Mouse (Mus musculus) telencephalon, adult 2 months (tissue): Measurements from ENCODE around the gene Clec4a4.
"Not testable (repeated sequence)": the region's sequence is repeated elsewhere in the genome, so short reads cannot be mapped to it uniquely, and the experiment has no call there.

Experiments
- DNase-seq: peaks from one replicate; pipeline ENCODE4 v3.0.0-alpha.2; 2011; ENCODE audit warnings: low read depth, low spot score

Gene Clec4a4

GRCm38 (mm10) chr6:122989876-122990437, at the start of gene Clec4a4:
TSS of gene Clec4a4 (plus strand) at chr6:122990367.
- DNase-seq = peak; percentile 0

- DNase-seq = no peak
These were observed 43.4 kb upstream of the Clec4a4 start for GRCm38 (mm10) chr6:122946760-122947159.

GRCm38 (mm10) chr6:122952401-122952800, 37.8 kb upstream of the Clec4a4 start, which contains the start of gene Clec4a3:
TSS of gene Clec4a3 (plus strand) at chr6:122952515.
- no peak for DNase-seq

- DNase-seq = no peak
These were observed 25.6 kb upstream of the Clec4a4 start for GRCm38 (mm10) chr6:122964562-122964961.

- DNase-seq = no peak
These were observed 21.1 kb upstream of the Clec4a4 start for GRCm38 (mm10) chr6:122969048-122969447.

- not testable (repeated sequence) for DNase-seq
These were observed 14.5 kb downstream of the Clec4a4 start for GRCm38 (mm10) chr6:123004696-123005095.

GRCm38 (mm10) chr6:123005591-123005990, 15.4 kb downstream of the Clec4a4 start:
- DNase-seq = no peak

- no peak for DNase-seq
These were observed 59.7 kb downstream of the Clec4a4 start, which contains the start of gene Clec4b1 for GRCm38 (mm10) chr6:123049742-123050372. TSS of gene Clec4b1 (plus strand) at chr6:123049962.
